Mouse (Mus musculus): ENCODE measurements around the gene Etl4. TPM values are rescaled to one million over a fixed set of nuclear protein-coding genes. Genes with fewer than 3 reads are reported as not detected.
"Not testable (repeated sequence)": the region's sequence is repeated elsewhere in the genome, so short reads cannot be mapped to it uniquely, and the experiment has no call there.

Gene Etl4
- polyA plus RNA-seq, 1 experiment, result 8.2 TPM

DNA sequence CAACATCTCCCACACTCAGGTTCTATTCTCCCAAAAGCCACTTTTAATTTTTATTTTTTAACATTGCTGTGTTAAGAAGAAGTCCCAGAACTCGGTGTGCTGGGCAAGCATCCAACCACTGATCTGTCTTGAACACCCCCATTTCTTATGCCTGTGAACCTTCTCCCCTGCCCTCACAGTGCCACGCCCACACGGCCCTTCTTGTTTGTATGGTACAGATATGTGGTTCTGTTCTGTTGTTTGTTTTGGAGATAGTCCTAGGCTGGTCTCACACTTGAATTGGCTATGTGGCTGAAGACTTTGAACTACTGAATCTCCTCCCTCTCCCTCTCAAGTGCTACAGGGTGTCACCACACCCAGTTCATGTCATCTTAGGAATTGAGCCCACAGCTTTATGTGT is 748.3 kb downstream of the Etl4 start:
- H3K4me1 ChIP-seq (ENCODE audit: control insufficient read depth, insufficient read depth, low read length), result no peaks in the 10 kb centered on the region
- H3K4me3 ChIP-seq (replicated peaks; ENCODE audit: control insufficient read depth, low read depth, low read length), result no peak overlapping the region
- TF ChIP-seq POLR2A (IDR thresholded peaks at IDR 0.05; ENCODE audit: borderline replicate concordance, control insufficient read depth, low read depth, low read length) (no peak), CTCF (IDR thresholded peaks at IDR 0.05; ENCODE audit: control insufficient read depth, insufficient read depth, low read length) (no peak)
- WGBS, result 71% methylated on average over 3 of the region's 3 CpGs
- no peak overlapping the region for H3K27ac ChIP-seq (ENCODE audit: control insufficient read depth, insufficient read depth, low read depth, low read length, poor library complexity)

DNA sequence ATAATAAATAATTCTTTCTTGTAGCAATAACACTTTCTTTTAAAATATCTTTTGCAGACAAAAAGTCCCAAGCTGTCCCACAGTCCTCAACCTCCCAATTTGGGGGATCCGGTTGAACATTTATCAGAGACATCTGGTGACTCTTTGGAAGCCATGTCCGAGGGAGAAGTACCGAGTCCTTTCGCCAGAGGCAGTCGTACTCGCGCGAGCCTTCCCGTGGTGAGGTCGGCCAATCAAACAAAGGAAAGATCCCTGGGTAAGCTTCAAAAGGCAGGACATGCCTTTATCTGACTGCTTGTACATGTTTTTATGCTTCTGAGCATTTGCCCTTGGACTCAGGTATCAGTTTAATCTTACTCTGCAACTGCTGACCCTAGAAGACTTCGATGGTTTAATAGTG is 752.3 kb downstream of the Etl4 start:
- WGBS, result 86% methylated on average over 11 of the region's 11 CpGs
- no peak overlapping the region for H3K4me3 ChIP-seq (replicated peaks; ENCODE audit: control insufficient read depth, low read depth, low read length)
- no peak for TF ChIP-seq CTCF (IDR thresholded peaks at IDR 0.05; ENCODE audit: control insufficient read depth, insufficient read depth, low read length)
- TF ChIP-seq POLR2A (IDR thresholded peaks at IDR 0.05; ENCODE audit: borderline replicate concordance, control insufficient read depth, low read depth, low read length), result no peak
- no peaks in the 10 kb centered on the region for H3K4me1 ChIP-seq (ENCODE audit: control insufficient read depth, insufficient read depth, low read length)
- H3K27ac ChIP-seq (ENCODE audit: control insufficient read depth, insufficient read depth, low read depth, low read length, poor library complexity), result no peak overlapping the region

DNA sequence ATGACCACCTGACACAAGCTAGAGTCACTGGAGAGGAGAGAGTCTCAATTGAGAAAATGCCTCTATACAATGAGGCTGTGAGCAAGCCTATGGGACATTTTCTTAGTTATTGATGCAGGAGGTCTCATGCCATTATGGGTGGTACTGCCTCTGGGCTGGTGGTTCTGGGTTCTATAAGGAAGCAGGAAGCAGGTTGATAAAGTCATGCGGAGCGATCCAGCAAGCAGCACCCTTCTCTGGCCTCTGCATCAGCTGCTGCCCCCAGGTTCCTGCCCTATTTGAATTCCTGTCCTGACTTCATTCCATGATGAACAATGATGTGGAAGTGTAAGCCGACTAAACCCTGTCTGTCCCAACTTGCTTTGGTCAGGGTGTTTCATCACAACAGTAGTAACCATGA is 753.1 kb downstream of the Etl4 start:
- Histone ChIP-seq H3K27ac (ENCODE audit: control insufficient read depth, insufficient read depth, low read depth, low read length, poor library complexity) (no peak overlapping the region), H3K4me1 (ENCODE audit: control insufficient read depth, insufficient read depth, low read length) (no peaks in the 10 kb centered on the region), H3K4me3 (replicated peaks; ENCODE audit: control insufficient read depth, low read depth, low read length) (no peak overlapping the region)
- 88% methylated on average over 3 of the region's 3 CpGs for WGBS
- no peak for TF ChIP-seq POLR2A (IDR thresholded peaks at IDR 0.05; ENCODE audit: borderline replicate concordance, control insufficient read depth, low read depth, low read length)
- no peak for TF ChIP-seq CTCF (IDR thresholded peaks at IDR 0.05; ENCODE audit: control insufficient read depth, insufficient read depth, low read length)

DNA sequence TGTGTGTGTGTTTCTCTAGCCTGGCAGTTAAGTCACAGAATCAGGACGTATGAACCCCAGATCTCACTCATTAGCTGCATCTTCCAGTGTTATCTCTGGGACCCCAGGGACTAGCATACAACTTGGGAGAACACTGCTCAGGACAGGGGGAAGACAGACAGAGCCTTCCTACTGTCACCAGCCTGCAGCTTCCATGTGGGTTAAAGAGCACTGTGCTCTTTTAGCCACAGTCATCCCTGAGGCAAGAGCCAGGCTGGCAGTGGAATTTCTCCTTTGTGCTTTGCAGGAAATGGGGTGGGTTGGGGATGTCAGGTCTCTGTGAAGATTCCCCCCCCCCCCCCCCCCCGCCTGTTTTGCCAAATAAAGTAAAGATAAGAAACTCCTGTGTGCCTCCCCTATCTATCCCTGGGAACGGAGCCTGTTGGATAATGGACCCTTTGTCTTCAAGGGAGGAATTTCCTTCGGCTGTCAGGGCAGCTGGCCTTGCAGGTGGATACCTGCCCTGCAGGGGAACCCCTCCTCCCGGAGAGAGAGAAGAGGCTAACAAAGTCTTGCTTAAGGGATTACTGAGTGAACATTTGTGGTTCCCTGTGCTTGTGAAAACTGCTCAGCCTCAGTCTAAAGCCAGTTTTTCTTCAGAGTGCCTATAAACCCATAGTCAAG is 755.9 kb downstream of the Etl4 start:
- H3K4me3 ChIP-seq (replicated peaks; ENCODE audit: control insufficient read depth, low read depth, low read length), result no peak overlapping the region
- no peak overlapping the region for H3K27ac ChIP-seq (ENCODE audit: control insufficient read depth, insufficient read depth, low read depth, low read length, poor library complexity)
- TF ChIP-seq CTCF (IDR thresholded peaks at IDR 0.05; ENCODE audit: control insufficient read depth, insufficient read depth, low read length), result no peak
- no peak for TF ChIP-seq POLR2A (IDR thresholded peaks at IDR 0.05; ENCODE audit: borderline replicate concordance, control insufficient read depth, low read depth, low read length)
- 34% methylated on average over 5 of the region's 5 CpGs for WGBS
- H3K4me1 ChIP-seq (ENCODE audit: control insufficient read depth, insufficient read depth, low read length), result no peaks in the 10 kb centered on the region

DNA sequence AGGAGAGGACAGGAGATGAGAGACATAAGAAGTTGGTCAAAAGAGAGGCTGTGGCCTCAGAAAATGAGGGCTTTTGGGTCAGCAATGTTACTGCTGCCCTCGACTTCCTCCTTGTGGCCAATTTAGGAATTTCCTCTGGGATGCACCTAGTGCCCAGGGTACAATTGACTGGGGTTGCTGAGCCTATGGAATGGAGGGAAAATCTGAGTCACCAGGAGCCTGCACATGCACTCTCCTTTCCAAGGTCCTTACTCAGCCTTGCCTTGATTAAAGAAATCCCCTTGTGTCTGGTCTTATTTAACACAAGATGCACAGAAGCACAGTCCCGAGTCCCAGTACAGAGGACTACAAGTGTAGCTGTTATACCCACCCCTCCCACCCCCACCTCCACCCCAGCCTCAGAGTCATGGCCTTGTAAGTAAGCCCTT is 756.5 kb downstream of the Etl4 start:
- no peak overlapping the region for H3K27ac ChIP-seq (ENCODE audit: control insufficient read depth, insufficient read depth, low read depth, low read length, poor library complexity)
- TF ChIP-seq POLR2A (IDR thresholded peaks at IDR 0.05; ENCODE audit: borderline replicate concordance, control insufficient read depth, low read depth, low read length) (no peak), CTCF (IDR thresholded peaks at IDR 0.05; ENCODE audit: control insufficient read depth, insufficient read depth, low read length) (no peak)
- 47% methylated on average over 2 of the region's 2 CpGs for WGBS
- no peaks in the 10 kb centered on the region for H3K4me1 ChIP-seq (ENCODE audit: control insufficient read depth, insufficient read depth, low read length)
- no peak overlapping the region for H3K4me3 ChIP-seq (replicated peaks; ENCODE audit: control insufficient read depth, low read depth, low read length)

DNA sequence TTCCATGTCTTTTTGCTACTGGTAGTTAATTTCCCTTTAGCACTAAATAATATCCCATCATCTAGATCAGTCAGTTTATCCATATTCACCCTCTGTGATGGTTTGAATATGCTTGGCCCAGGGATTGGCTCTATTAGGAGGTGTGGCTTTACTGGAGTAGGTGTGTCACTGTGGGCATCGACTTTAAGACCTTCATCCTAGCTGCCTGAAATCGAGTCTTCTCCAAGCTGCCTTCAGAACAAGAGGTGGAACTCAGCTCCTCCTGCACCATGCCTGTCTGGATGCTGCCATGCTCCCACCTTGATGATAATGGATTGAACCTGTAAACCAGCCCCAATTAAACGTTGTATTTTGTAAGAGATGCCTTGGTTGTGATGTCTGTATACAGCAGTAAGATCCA is 758.3 kb downstream of the Etl4 start:
- no peak overlapping the region for H3K4me3 ChIP-seq (replicated peaks; ENCODE audit: control insufficient read depth, low read depth, low read length)
- WGBS, result 73% methylated on average over 3 of the region's 3 CpGs
- H3K4me1 ChIP-seq (ENCODE audit: control insufficient read depth, insufficient read depth, low read length), result no peaks in the 10 kb centered on the region
- H3K27ac ChIP-seq (ENCODE audit: control insufficient read depth, insufficient read depth, low read depth, low read length, poor library complexity), result no peak overlapping the region
- TF ChIP-seq CTCF (IDR thresholded peaks at IDR 0.05; ENCODE audit: control insufficient read depth, insufficient read depth, low read length), result no peak
- no peak for TF ChIP-seq POLR2A (IDR thresholded peaks at IDR 0.05; ENCODE audit: borderline replicate concordance, control insufficient read depth, low read depth, low read length)

DNA sequence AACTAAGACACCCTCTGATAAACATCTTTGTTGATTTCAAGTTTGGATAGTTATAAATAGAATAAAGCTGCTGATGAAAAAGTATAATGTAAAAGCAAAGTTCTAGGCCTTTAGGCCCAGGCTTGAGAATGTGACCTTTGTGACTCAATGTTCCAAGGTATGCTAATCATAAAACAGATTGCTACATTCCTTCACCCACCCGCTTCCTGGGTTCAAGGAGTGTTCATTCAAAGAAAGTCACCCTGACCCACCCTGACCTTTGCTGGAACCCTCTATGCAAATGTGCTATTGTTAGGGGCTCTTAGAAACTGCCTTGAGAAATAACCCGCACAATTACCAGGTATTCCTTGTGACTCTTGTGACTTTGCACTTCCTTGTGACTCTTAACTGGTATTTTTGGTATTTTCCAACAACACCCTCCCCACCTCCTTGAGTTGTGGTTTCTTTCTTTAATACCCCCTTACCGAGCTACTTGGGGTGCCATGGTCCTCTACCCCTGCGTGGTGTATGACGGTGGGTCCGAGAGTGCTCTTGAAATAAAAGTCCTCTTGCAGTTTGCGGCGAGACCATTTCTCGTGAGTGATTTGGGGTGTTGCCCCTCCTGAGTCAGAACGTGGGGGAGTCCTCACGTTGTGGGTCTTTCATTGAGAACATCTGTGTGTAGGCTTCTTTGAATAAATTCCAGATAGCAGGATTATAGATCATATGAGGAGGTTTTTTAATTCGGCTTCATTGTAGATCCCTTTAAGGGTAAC is 758.9 kb downstream of the Etl4 start:
- not testable (repeated sequence) for H3K4me3 ChIP-seq (replicated peaks; ENCODE audit: control insufficient read depth, low read depth, low read length); H3K27ac ChIP-seq (ENCODE audit: control insufficient read depth, insufficient read depth, low read depth, low read length, poor library complexity); H3K4me1 ChIP-seq (ENCODE audit: control insufficient read depth, insufficient read depth, low read length)
- 80% methylated on average over 12 of the region's 12 CpGs for WGBS

DNA sequence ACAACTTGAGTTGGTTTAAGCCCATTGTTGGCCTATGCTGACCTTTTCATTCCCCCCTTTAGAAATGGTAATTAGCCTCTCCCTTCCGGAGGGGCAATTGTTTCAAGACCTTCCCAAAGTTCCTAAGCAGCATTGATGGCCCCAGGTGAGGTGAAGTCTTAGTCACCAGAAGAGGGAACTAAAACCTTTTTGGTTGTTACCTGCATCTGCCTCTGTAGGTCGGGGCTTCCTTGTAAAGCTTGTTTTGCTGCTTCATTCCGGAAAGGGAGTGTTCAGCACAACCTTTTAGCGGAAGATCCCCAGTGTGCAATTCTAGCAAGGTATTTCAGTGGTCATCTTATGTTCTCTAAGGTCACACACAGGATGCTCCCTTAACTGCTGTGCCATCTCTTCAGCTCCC is 759.8 kb downstream of the Etl4 start:
- no peak for TF ChIP-seq POLR2A (IDR thresholded peaks at IDR 0.05; ENCODE audit: borderline replicate concordance, control insufficient read depth, low read depth, low read length)
- no peak for TF ChIP-seq CTCF (IDR thresholded peaks at IDR 0.05; ENCODE audit: control insufficient read depth, insufficient read depth, low read length)
- H3K4me3 ChIP-seq (replicated peaks; ENCODE audit: control insufficient read depth, low read depth, low read length), result no peak overlapping the region
- H3K4me1 ChIP-seq (ENCODE audit: control insufficient read depth, insufficient read depth, low read length), result no peaks in the 10 kb centered on the region
- H3K27ac ChIP-seq (ENCODE audit: control insufficient read depth, insufficient read depth, low read depth, low read length, poor library complexity), result no peak overlapping the region
- 69% methylated on average over 4 of the region's 4 CpGs for WGBS

All from bone marrow, adult 2 months (tissue).